Mouse (Mus musculus) lung, adult 2 months (tissue): ENCODE measurements around the gene Gm10160. TPM values are rescaled to one million over a fixed set of nuclear protein-coding genes. Genes with fewer than 3 reads are reported as not detected.

Experiments
- DNase-seq: peaks from one replicate; pipeline ENCODE4 v3.0.0; 2022
- H3K4me1 ChIP-seq: fragments of 200-500 bp; 2 replicates; pipeline ENCODE4 v1.6.1; 2011; ENCODE audit warnings: low read length; ENCODE audit not compliant: control insufficient read depth, insufficient read depth
- H3K4me3 ChIP-seq: fragments of 200-500 bp; replicated peaks from 2 replicates; pipeline ENCODE3; 2011; ENCODE audit warnings: low read depth, mild to moderate bottlenecking, control low read depth, low read length; ENCODE audit errors: extremely low read depth
- CTCF ChIP-seq: fragments of 200-500 bp; IDR thresholded peaks from 2 replicates; pipeline ENCODE4 v1.5.1; 2011; ENCODE audit warnings: mild to moderate bottlenecking, low read length, control low read depth; ENCODE audit not compliant: insufficient read depth
- POLR2A ChIP-seq: fragments of 200-500 bp; IDR thresholded peaks from 2 replicates; pipeline ENCODE4 v1.6.1; 2011; ENCODE audit warnings: low read depth, mild to moderate bottlenecking, control low read depth, low read length, borderline replicate concordance; ENCODE audit errors: extremely low read depth
- WGBS: fragments of 180-500 bp; shearing (Covaris S2); methylation state at CpG from one replicate; pipeline ENCODE4 v1.1.7; 2018; 5-methylcytosine and 5-hydroxymethylcytosine counted together
- polyA plus RNA-seq: library from polyadenylated mRNA; depleted of rRNA; stranded (reverse); fragments of >200 nt; gene quantifications from 2 replicates; pipeline ENCODE4 v1.2.3, GENCODE M21; 2012; rRNA removed

Gm10160 gene
- polyA plus RNA-seq, 1 experiment: not detected

GRCm38 (mm10) chr7:81806067-81806466 lies 49.5 kb downstream of the Gm10160 start:
- no peak overlapping the region for H3K4me3 ChIP-seq
- no peaks in the 10 kb centered on the region for H3K4me1 ChIP-seq
- no peak for DNase-seq
- TF ChIP-seq CTCF: no peak
- TF ChIP-seq POLR2A: no peak
- WGBS: 90% methylated on average over 5 of the region's 5 CpGs

Other genes with a start within 250 kb of the Gm10160 start
- 2.2 and 2.8 TPM in 2 replicates for gene Homer2, start 148.3 kb downstream of the Gm10160 start, polyA plus RNA-seq
- gene Ramac, start 92.9 kb downstream of the Gm10160 start, polyA plus RNA-seq: 7.6 and 13.6 TPM in 2 replicates
- gene 3110040N11Rik, start 66.3 kb downstream of the Gm10160 start, polyA plus RNA-seq: 12.4 and 17.5 TPM in 2 replicates
- 27.4 and 28.7 TPM in 2 replicates for gene Btbd1, start 26.4 kb downstream of the Gm10160 start, polyA plus RNA-seq
- 74.5 and 82.3 TPM in 2 replicates for gene Tm6sf1, start 3.2 kb upstream of the Gm10160 start, polyA plus RNA-seq
- 3.5 and 3.6 TPM in 2 replicates for gene Hdgfl3, start 78.7 kb upstream of the Gm10160 start, polyA plus RNA-seq
- 1.8 and 2.0 TPM in 2 replicates for gene Bnc1, start 136.5 kb upstream of the Gm10160 start, polyA plus RNA-seq